Mouse (Mus musculus) retina, postnatal 1 day (tissue): ENCODE measurements at regions not wholly inside any gene's neighbourhood (a gene's known extent, or its start where the extent isn't known, plus 50 kb on each side); places are given as distances from the start of the nearest gene placed in this dataset.

ENCODE experiments used
- DNase-seq: peaks from one replicate; pipeline ENCODE4 v3.0.0-alpha.2; 2012

GRCm38 (mm10) chr10:50241645-50242044, 350.8 kb upstream of the Ascc3 start:
- no peak for DNase-seq

GRCm38 (mm10) chr10:50203587-50203986, 388.9 kb upstream of the Ascc3 start:
- DNase-seq, result no peak

- no peak for DNase-seq
Measured at GRCm38 (mm10) chr10:50201691-50202090, 390.8 kb upstream of the Ascc3 start.

GRCm38 (mm10) chr10:50199857-50200256, 392.6 kb upstream of the Ascc3 start:
- peak; percentile 64 for DNase-seq

- DNase-seq, result no peak
Measured at GRCm38 (mm10) chr10:50197897-50198538, 394.5 kb upstream of the Ascc3 start.

GRCm38 (mm10) chr10:50190276-50190675, 401.7 kb upstream of the Grik2 start:
- no peak for DNase-seq

- DNase-seq, result no peak
Measured at GRCm38 (mm10) chr10:50169116-50169515, 380.6 kb upstream of the Grik2 start.

GRCm38 (mm10) chr10:50138351-50138750, 349.8 kb upstream of the Grik2 start:
- no peak for DNase-seq

- no peak for DNase-seq
Measured at GRCm38 (mm10) chr10:50137783-50138182, 349.2 kb upstream of the Grik2 start.

GRCm38 (mm10) chr10:50136165-50136564, 347.6 kb upstream of the Grik2 start:
- DNase-seq, result no peak

GRCm38 (mm10) chr10:50135499-50135898, 346.9 kb upstream of the Grik2 start:
- DNase-seq, result no peak
